Mouse (Mus musculus) frontal cortex, postnatal 14 days (tissue): ENCODE results near the gene Pla2g16.

Source experiments
- DNase-seq, 2 experiments: peaks; one replicate each; pipeline ENCODE4 v3.0.0; 2022; ENCODE audit warnings: low spot score in 2 of 2

The Pla2g16 gene

GRCm38 (mm10) chr19:7557328-7557822, at the start of gene Pla2g16:
Gene Pla2g16, plus strand, starts transcription at chr19:7557459.
- DNase-seq, result peak in 1 of 2 experiments; percentile 13

- DNase-seq, result no peak
Observed at GRCm38 (mm10) chr19:7508026-7508425, 49.2 kb upstream of the Pla2g16 start.

GRCm38 (mm10) chr19:7516437-7516836, 40.8 kb upstream of the Pla2g16 start:
- DNase-seq, result no peak

- no peak for DNase-seq
Observed at GRCm38 (mm10) chr19:7521619-7522018, 35.6 kb upstream of the Pla2g16 start.

GRCm38 (mm10) chr19:7522856-7523255, 34.4 kb upstream of the Pla2g16 start:
- no peak for DNase-seq

GRCm38 (mm10) chr19:7523292-7523691, 34.0 kb upstream of the Pla2g16 start:
- no peak for DNase-seq

GRCm38 (mm10) chr19:7523781-7524180, 33.5 kb upstream of the Pla2g16 start:
- no peak for DNase-seq

GRCm38 (mm10) chr19:7524879-7525278, 32.4 kb upstream of the Pla2g16 start:
- DNase-seq, result no peak

GRCm38 (mm10) chr19:7528639-7529428, 28.4 kb upstream of the Pla2g16 start:
- DNase-seq, result peak; percentile 35 to 68

GRCm38 (mm10) chr19:7531906-7532305, 25.4 kb upstream of the Pla2g16 start:
- no peak for DNase-seq

- DNase-seq, result no peak
Observed at GRCm38 (mm10) chr19:7533891-7534290, 23.4 kb upstream of the Pla2g16 start.

GRCm38 (mm10) chr19:7548924-7549323, 8.3 kb upstream of the Pla2g16 start:
- DNase-seq, result no peak

GRCm38 (mm10) chr19:7551550-7552300, 5.5 kb upstream of the Pla2g16 start:
- DNase-seq, result no peak

- no peak for DNase-seq
Observed at GRCm38 (mm10) chr19:7552301-7552673, 5.0 kb upstream of the Pla2g16 start.

GRCm38 (mm10) chr19:7553441-7553840, 3.8 kb upstream of the Pla2g16 start:
- no peak for DNase-seq

GRCm38 (mm10) chr19:7554881-7555280, 2.4 kb upstream of the Pla2g16 start:
- DNase-seq, result no peak

GRCm38 (mm10) chr19:7556641-7557040, 618 bp upstream of the Pla2g16 start:
- DNase-seq, result no peak

- DNase-seq, result no peak
Observed at GRCm38 (mm10) chr19:7557844-7558243, 585 bp downstream of the Pla2g16 start.

GRCm38 (mm10) chr19:7558675-7559074, 1.4 kb downstream of the Pla2g16 start:
- DNase-seq, result no peak

GRCm38 (mm10) chr19:7559986-7560385, 2.7 kb downstream of the Pla2g16 start:
- no peak for DNase-seq

- DNase-seq, result no peak
Observed at GRCm38 (mm10) chr19:7561456-7561855, 4.2 kb downstream of the Pla2g16 start.

- no peak for DNase-seq
Observed at GRCm38 (mm10) chr19:7562601-7563129, 5.4 kb downstream of the Pla2g16 start.

- DNase-seq, result no peak
Observed at GRCm38 (mm10) chr19:7563676-7564075, 6.4 kb downstream of the Pla2g16 start.
